Mouse (Mus musculus) fibroblast of lung, adult 2 months (primary cell): ENCODE data around the gene Mpp3.
A peak's percentile ranks its signal among the peaks of the same experiment; 100 is the strongest.

ENCODE experiments used
- DNase-seq: peaks from one replicate; pipeline ENCODE4 v3.0.0-alpha.2; 2011; ENCODE audit warnings: low read depth

Gene Mpp3

DNA sequence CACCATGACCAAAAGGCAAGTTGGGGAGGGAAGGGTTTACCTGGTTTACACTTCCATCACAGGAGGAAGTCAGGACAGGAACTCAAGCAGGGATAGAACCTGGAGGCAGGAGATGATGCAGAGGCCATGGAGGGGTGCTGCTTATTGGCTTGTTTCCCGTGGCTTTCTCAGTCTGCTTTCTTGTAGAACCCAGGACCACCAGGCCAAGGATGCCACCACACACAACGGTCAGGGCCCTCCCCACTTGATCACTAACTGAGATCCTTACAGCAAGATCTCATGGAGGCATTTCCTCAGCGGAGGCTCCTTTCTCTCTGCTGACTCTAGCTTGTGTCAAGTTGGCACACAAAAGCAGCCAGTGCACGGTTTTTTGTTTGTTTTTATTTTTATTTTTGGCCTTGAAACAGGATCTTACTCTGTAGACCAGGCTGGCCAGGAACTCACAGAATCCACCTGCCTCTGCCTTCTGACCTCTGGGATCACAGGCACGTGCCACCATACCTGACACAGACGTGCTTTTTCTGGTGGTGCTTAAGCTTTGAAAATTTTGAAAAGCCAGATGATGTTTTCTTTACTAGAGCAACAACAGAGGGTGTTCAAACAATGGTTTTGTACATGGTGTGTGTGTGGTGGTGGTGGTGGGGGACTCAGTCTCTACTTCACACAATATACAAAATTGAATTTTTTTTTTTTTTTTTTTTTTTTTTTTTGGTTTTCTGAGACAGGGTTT is at the start of gene Mpp3:
Gene Mpp3 (minus strand): TSS at position 375 of the 730 bp plus-strand sequence.
- DNase-seq, result no peak

DNA sequence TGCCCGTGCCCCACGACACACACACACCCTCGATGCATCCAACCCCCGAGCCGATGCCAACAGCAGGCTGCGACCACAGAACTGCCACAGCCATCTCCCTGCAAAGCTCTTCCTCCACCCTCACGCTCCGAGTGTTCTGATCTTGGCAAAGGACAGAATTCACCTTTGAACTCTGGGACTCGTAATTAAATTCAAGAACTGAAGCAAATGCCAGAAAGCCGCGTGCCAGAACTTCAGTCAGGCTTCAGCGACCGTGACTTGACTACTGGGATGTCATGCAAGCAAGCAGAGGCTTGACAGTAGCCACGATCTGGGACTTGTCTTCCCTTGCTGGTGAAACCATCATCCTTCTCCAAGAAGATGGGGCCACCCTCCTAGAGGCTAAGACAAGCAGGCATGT is 45.5 kb upstream of the Mpp3 start:
- no peak for DNase-seq

DNA sequence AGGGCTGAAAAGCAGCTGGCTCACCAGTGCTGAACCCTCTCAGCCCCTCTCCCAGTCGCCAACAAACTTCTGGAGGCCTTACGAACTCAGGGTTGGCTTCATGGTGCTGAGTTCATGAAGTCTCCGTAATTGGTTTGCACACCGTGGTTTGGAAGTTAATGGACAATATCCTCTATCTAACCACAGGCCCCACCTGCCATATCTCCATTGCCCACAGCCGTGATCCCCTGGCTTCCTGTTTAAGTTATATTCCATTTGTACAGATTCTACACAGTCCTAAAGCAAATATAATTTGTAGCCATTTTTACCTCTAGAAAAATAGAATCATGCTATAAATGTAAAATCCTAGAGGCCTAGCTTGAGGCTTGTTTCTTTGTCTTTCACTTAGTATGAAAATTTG is 44.5 kb upstream of the Mpp3 start:
- DNase-seq, result no peak

DNA sequence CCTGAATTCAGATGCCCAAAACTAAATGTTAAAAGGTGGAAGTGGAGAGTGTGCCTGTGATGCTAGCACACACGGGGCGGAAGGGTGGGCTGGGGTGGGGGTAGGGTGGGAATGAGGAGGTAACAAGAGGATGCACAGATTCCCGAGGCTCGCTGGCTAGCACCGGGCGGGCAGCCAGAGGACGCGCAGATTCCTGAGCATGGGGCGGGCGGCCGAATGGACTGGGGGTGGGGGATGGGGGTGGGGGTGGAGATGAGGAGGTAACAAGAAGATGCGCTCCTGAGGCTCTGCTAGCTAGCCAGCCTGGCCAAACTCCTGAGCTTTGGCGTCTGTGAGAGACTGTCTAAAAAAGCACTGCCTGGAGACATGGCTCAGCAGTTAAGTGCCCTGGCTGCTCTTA is 42.2 kb upstream of the Mpp3 start:
- DNase-seq, result no peak

DNA sequence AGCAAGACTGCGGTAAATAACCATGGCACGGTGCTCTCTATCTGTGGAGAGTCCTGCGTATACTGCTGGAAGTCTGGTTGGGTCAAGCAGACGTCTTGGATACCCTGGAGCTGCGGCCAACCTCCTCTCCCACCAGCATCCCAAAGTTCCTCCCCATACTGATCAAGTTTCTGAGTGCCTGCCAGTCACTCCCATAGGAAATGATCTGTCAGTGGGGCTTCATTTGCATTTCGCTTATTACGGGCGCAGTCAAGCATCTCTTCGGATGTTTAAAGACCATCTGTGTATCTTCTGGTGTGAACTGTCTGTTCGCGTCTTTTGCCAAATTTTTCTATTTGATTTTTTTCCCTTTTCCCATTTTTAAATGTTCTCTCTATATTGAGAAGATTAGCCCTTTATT is 41.4 kb upstream of the Mpp3 start:
- DNase-seq, result no peak

DNA sequence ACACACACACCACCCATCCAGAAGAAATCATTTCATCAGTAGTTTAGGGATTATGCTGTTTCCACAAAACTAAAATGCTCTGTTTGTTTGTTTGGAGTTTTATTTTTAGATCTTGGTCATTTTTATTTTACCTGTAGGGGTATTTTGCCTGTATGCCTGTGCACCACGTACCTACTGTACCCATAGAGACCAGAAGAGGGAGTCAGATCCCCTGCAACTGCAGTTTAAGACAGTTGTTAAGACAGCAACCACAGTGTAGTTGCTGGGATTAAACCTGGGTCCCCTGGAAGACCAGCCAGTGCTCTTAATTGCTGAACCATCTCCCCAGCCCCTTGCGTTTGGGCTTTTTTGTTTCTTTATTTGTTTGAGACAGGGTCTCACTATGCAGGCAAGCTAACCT is 40.7 kb upstream of the Mpp3 start:
- no peak for DNase-seq

DNA sequence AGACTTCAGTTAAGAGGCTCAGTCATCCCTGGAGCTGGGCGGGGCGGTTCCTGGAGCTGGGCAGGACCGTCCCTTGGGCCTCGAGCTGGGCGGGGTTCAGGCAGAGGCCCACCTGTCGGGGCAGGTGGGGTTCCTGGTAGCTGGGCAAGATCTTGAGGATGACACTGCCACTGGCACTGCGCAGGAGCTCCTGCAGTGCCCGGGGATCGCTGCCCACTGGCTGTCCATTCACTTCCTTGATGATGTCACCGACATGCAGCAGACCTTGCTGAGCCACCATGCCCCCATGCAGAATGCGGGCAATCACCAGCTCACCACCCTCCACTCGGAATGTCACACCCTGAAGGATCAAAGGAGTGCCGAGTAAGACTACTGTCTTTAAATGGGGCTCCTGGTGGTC is 34.8 kb upstream of the Mpp3 start:
- DNase-seq, result no peak

DNA sequence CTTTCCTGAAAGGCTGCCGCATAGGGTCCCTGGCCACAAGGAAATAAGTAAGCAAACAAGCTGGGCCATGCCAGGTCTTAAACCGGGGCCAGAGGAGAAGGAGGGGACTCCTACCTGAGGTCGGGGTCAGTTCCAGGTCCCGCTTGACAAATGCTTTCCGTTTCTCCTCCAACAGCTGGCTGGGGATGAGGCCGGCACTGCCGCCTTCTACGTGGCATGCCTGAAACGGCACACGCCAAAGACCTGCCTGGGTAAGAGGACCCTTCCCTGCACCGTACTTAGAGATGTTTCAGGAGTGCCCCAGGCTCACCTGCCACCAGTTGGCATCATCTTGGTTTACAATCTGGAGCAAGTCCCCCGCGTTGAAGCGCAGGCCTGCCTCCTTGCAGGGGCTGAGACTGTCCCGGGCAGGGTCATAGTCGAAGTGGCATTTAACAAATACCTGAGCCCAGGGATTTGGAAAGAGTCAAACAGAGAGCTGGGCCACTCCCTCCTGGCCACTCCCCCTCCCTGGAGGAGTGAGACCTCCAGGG is 33.7 kb upstream of the Mpp3 start:
- DNase-seq, result no peak

DNA sequence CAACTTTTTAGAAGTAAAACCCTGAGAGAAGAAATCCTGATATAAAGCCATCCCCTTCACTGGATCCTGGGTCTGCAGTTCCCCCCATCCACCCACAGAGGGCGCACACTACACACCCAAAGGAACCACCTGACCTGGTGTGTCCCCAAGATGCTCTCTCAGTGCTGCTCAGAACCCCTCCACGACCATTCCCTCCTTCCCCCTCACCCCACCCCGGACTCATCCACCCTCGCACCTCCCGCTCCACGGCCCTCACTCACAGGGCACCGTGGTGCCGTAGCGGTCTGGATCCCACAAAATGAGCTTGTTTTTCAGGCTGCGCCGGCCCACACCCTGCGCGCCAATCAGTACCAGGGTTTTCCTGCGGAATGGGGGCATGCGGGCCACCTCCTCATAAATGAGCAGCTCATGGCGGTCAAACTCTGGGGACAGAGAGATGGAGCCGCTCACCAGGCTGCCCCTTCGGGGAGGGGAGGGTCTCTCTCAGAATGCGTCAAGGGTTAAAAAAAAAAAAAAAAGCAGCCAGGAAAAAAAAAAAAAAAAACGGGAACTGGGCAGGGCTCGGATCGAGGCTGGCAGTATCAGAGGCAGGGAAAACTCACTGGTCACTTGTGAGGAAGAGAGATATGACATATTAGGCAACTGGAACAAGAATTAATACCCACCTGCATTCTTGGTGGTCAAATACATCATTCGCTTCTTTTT is 33.1 kb upstream of the Mpp3 start:
- peak; percentile 28 for DNase-seq

DNA sequence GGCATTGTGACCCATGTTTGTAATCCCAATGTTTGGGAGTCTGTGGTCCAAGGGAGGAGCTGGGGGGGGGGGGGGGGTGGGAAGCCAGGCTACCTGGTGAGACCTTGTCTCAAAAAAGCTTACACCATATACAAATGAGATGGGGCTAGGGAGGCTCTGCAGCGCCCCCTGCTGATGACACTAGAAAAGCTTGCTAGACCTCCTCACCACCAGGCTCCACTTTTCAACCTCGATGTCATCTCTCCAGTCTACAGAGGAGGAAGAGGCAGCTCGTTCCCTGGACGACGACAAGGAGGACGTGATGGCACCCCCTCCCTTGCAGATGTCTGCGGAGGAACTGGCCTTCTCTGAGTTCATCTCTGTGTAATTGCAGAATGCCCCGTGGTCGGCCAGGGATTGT is 25.6 kb upstream of the Mpp3 start:
- no peak for DNase-seq

DNA sequence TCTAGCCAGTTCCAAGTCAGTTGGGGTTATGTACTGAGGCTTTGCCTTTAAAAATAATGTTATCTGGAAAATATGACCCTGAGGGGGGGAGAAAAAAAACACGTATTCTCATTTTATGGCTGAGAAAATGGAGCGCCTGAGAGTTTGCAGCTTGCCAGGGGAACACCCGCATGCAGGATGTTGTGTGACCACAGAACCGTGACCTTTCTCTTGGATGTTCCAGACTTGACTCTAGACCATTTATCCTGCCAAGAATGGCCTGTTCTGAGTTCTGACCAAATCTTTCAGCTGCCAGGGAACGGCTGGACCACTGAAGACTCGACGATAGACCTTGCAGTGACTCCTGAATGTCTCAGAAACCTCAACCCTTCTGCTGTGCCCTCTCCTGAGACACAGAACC is 24.9 kb upstream of the Mpp3 start:
- DNase-seq, result peak; percentile 39

DNA sequence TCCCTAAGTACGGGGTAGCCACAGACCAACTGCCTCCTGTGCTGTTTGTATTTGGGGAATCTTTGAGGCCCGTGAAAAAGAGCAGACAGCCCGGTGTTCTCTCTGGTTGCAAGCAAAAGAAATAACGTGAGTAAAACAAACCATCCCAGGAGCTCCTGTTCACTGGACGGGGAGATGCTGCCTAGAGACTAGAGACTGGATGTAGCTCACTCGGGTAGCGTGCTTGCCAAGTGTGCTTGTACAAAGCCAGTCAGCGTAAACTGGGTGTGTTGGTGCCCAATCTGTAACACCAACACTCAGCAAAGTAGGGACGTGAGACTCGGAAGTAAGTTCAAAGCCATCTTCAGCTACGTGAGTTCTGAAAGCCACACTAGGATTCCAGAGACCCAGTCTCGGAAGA is 24.4 kb upstream of the Mpp3 start:
- no peak for DNase-seq

DNA sequence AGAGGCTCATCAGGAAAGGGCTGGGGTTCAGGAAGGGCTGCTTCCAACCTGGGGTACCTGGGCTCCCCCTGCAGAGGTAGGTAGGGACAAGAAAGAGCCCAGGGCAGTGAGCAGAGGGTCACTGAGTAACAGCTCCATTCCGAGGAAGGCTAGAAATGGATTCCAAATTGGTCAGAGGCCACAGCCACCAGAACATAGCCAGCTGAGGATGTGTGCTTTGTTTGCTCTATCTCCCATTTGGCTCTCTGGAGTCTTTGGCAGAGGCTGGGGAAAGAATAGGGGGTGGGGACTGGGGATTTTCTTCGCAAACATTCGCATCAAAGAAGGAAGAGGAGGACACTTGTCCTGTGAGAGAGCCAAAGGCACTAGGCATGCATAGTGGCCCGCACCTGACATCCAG is 23.7 kb upstream of the Mpp3 start:
- DNase-seq, result no peak

DNA sequence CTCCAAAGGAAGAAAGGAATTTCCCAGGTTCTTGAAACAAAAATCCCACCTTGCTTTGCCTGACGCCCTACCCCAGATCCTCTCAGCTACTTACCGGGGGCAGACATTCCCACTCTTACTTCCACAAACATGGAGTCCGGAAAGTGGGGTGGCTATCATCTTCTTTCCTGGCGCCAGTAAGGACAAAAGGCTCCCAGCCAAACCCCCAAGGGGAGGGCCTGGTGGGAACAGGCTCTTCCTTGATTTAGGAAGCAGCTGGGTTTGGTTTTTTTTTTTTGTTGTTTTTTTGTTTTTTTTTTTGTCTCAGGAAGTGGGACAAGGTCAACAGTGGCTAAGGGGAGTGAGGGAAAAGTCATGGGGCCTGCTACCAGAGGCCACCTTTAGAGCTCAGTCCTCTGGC is 23.3 kb upstream of the Mpp3 start:
- DNase-seq, result no peak

DNA sequence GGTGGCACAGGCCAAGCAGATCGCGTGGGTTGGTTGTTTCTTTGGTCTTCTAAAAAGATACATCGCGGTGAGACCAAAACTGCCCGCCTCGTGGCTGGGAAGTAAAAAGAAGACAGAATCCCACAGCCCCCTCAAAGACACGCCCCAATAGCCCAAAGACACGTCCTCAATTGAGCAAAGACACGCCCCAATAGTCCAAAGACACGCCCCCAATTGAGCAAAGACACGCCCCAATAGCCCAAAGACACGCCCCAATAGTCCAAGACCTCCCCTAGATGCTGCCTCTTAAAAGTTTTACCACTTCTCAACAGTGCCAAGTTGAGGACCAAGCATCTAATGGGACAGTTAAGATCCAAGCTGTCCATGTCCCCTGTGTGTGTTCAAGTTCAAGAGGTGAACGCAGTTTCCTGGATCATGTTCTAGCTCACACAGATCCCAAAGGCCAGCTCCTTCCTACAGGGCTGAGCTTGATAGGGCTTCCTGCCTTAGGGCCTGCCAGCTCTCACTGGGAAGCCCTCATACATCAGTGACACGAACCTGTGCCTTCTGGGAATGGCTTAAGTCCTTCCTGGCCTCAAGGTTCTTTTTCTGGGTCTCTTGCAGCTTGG is 21.7 kb upstream of the Mpp3 start:
- no peak for DNase-seq

DNA sequence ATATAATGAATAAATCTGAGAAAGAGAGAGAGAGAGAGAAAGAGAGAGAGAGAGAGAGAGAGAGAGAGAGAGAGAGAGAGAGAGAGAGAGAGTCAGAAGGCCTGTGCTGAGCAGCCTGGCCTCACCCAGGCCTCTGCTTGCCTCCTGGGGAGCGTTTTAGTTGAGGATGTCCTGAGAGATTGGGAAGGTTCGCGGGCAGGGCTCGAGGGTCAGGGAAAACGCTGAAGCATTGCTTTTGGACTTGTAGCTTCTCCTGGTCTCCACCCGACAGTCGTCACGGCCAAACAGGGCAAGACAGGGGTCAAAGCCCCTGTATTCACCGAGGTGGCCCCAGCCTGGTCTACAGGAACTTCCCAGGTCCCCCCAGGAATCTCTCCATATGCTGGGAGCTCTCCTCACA is 18.3 kb upstream of the Mpp3 start:
- no peak for DNase-seq

DNA sequence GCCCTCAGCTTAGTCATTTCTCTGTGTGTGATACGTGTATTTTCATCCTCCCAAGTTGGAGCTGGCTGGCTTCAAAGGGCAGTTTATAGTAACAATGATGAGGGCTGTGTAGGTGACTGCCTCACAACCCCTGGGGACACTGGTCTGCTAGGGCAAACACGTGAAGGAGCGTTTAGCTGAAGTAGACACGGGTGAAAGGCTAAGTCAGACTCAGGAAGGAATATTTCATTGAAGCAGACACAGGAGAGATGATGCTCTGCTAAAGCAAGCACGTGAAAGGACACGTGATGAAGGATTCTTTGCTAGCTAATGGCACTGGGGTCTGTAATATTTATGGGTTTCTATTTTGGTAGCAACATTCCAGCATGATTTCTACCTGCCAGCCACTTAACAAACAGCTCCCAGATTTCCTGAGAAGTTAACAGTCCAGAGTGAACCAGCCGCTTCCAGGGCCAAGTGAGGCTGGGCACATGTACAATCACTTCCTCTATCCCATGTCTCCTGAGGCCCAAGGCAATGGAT is 16.5 kb upstream of the Mpp3 start:
- no peak for DNase-seq

DNA sequence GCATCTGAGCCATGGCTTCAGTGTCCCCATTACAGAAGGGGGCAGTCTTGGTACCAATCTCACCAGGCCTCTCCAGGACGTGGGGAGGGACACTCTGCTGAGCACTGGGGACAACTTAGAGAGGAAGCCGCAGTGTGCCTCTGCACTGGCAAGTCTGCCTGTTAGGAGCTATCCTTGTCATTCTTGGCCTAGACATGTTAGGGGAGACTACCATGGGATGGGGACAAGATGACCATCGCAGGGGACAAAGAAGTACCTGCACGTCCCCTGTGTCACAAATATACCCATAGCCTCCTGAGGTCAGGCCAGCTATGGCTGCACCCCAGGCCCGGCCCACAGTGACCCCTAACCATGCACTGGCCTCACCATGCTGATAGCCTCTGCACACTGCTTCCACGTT is 15.1 kb upstream of the Mpp3 start:
- no peak for DNase-seq

DNA sequence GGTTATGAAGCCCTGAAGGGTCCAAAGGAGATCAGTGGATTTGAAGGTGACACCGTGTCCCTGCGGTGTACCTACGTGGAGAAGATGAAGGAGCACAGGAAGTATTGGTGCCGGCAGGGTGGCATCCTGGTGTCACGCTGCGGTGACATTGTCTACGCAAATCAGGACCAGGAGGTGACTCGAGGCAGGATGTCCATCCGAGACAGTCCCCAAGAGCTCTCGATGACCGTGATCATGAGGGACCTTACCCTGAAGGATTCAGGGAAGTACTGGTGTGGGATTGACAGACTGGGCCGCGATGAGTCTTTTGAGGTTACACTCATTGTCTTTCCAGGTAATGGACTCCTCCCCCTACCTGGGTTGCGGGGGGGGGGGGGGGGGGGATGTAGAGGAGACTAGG is 14.7 kb upstream of the Mpp3 start:
- no peak for DNase-seq

DNA sequence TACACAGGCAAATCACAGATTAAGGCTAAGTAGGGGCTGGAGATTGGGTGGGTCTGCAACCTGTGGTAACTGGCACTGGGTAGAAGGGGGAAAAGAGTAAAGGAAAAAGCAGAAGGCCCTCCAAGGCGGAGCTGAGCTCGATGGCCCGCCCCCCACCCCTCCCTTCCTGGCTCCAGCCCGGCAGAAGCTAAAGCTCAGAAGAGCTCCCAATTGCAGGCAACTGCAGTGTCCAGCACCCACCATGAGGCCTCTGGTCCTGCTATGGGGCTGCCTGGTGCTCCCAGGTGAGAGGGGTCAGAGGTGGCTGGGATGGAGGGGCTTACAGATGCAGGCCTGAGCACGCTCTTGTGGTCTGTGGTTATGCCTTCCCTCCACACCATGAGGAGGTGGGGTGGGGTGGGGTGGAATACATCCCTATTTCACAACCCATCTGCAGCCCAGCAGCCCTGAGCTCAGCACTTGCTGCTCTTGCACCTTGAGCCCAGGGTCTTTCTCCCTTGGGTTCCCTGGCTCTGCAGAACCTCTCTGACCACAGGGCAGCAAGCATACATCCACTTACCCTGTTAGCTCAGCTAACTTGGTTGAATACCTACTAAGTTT is 13.2 kb upstream of the Mpp3 start, which contains the start of gene Cd300lg:
Gene Cd300lg (plus strand): TSS at position 160 of the 600 bp plus-strand sequence.
- no peak for DNase-seq

DNA sequence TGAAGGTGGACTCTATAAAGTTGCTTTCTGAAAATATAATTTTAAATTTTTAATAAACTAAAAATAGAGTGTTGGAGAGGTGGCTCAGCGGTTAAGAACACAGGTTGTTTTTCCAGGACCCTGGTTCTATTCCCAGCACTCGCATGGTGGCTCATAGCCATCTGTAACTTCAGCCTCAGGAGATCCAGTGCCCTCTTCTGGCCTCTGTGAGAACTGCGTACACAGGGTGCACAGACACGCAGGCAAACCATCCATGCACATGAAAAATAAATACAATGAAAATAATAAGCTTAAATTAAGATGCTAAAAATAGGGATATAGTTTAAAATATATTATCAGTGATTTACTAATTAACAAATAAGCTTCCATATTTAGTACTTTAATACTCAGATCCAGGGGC is 12.4 kb upstream of the Mpp3 start:
- DNase-seq, result no peak

DNA sequence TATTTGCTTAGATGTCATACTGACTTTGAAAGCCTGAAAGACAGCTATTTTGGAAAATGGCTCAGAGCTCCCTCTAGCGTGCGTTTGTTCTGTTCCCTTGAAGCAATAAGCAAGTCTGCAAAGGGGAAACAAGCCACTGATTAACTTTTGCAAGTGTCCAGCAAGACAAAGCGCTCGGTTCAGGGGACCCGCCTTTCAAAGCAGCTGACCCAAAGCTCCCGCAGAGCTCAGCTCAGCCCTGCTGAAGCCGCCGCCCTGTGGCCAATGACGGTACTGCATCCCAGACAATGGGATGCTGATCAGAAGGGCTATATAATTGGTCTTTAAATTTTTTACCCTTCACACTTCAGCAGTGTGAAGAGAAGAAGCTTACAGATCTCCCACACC is 11.9 kb upstream of the Mpp3 start:
- DNase-seq, result peak; percentile 73
